Comparison of ENCODE assay signal across 8 mouse cellular contexts in genomic region chr11:118445843-118446242, GRCm38 (mm10). TPM values are rescaled to one million over a fixed set of nuclear protein-coding genes. Genes with fewer than 3 reads are reported as not detected.
DNase-seq lines count a peak whose midpoint lies in the region; ATAC-seq and TF ChIP-seq lines count a peak whose summit lies in the region.

No protein-coding gene starts in this region.

- 0 out of 2 replicates have a peak, but pooled peaks cover 3% of the 10 kb centered on the region for H3K27me3 ChIP-seq in liver, postnatal 0 days (ENCODE audit: insufficient read depth, low read length)
- H3K27me3 ChIP-seq in neural tube, embryonic 13.5 days: peaks cover 4% of the 10 kb centered on the region; the same call in 1 of the 2 replicates

- no peak overlapping the region for H3K9ac ChIP-seq in liver, postnatal 0 days (replicated peaks)
- no peak overlapping the region for H3K9ac ChIP-seq in neural tube, embryonic 13.5 days

- TF ChIP-seq CTCF in liver, postnatal 0 days (IDR thresholded peaks at IDR 0.05; ENCODE audit: low read depth): peak; percentile 98

- H3K36me3 ChIP-seq in liver, postnatal 0 days (replicated peaks; ENCODE audit: insufficient read depth, low read length): no peaks in the 10 kb centered on the region
- H3K36me3 ChIP-seq in neural tube, embryonic 13.5 days: no peaks in the 10 kb centered on the region

- H3K27ac ChIP-seq in liver, postnatal 0 days (ENCODE audit: low read depth): no peak overlapping the region
- H3K27ac ChIP-seq in neural tube, embryonic 13.5 days (replicated peaks): no peak overlapping the region

- H3K9me3 ChIP-seq in liver, postnatal 0 days (ENCODE audit: low read length): no peaks in the 10 kb centered on the region
- no peaks in the 10 kb centered on the region for H3K9me3 ChIP-seq in neural tube, embryonic 13.5 days

- no peak overlapping the region for H3K4me3 ChIP-seq in liver, postnatal 0 days (ENCODE audit: low read depth, low read length)
- no peak overlapping the region for H3K4me3 ChIP-seq in neural tube, embryonic 13.5 days

- peak; percentile 46 to 66 for DNase-seq in CD8-positive naive resting alpha-beta T cell, adult 2 months (ENCODE audit: low read depth in 2 of 2, low spot score in 2 of 2)
- peak; percentile 55 for DNase-seq in T-cell, adult 2 months (ENCODE audit: low spot score)
- peak; percentile 62 to 69 for DNase-seq in cerebellum, postnatal 4 days (ENCODE audit: low spot score in 2 of 2)
- DNase-seq in gastrocnemius, postnatal 14 days: peak; percentile 64
- peak; percentile 77 for DNase-seq in kidney, postnatal 10 days
- peak; percentile 78 for DNase-seq in liver, postnatal 0 days
- peak; percentile 75 for DNase-seq in thymus, postnatal 25 days

- WGBS in liver, postnatal 0 days (ENCODE audit: insufficient replicate concordance): 14% methylated on average over 3 of the region's 3 CpGs
- 16% methylated on average over 3 of the region's 3 CpGs for WGBS in neural tube, embryonic 13.5 days

- intact Hi-C loops in gastrocnemius, postnatal 14 days (cut with DNase I; ENCODE audit: low total_unique reads): loop anchor here (2.0 kb wide), 1 partner anchor 45 kb away; no protein-coding TSS in a partner anchor

- TF ChIP-seq EP300 in liver, postnatal 0 days (IDR thresholded peaks at IDR 0.05; ENCODE audit: low read depth): no peak

- no peak overlapping the region for H3K4me2 ChIP-seq in liver, postnatal 0 days (ENCODE audit: low read depth, low read length)
- no peak overlapping the region for H3K4me2 ChIP-seq in neural tube, embryonic 13.5 days

- peak; percentile 45; the same call in 1 of the 2 replicates for ATAC-seq in liver, postnatal 0 days
- ATAC-seq in neural tube, embryonic 13.5 days (ENCODE audit: low read depth): peak; percentile 54; the same call in 1 of the 2 replicates

- no peaks in the 10 kb centered on the region for H3K4me1 ChIP-seq in liver, postnatal 0 days (ENCODE audit: insufficient read depth)
- peaks cover 13% of the 10 kb centered on the region for H3K4me1 ChIP-seq in neural tube, embryonic 13.5 days (replicated peaks)

RNA-seq across cellular contexts. Expression of gene C1qtnf1, which starts 17.8 kb away (rescaled TPM):
- total RNA-seq in gastrocnemius, postnatal 14 days (2021): 10 to 100 TPM; 26.4 to 30.2 TPM
- 5.8 and 5.9 TPM in 2 replicates for polyA plus RNA-seq in liver, postnatal 0 days (2015; fragmentation: Nextera tagmentation; extraction: Ambion mirVana)
- 4.4 and 4.8 TPM in 2 replicates for polyA plus RNA-seq in neural tube, embryonic 13.5 days (2015; fragmentation: Nextera tagmentation; extraction: Ambion mirVana)

RNA-seq across cellular contexts. Expression of gene Cant1, which starts 27.0 kb away (rescaled TPM):
- 10 to 100 TPM; 11.0 to 11.7 TPM for total RNA-seq in gastrocnemius, postnatal 14 days (2021)
- polyA plus RNA-seq in liver, postnatal 0 days (2015; fragmentation: Nextera tagmentation; extraction: Ambion mirVana): 7.5 and 7.8 TPM in 2 replicates
- polyA plus RNA-seq in neural tube, embryonic 13.5 days (2015; fragmentation: Nextera tagmentation; extraction: Ambion mirVana): 25.7 and 28.2 TPM in 2 replicates

RNA-seq across cellular contexts. Expression of gene Engase, which starts 30.8 kb away (rescaled TPM):
- total RNA-seq in gastrocnemius, postnatal 14 days (2021): 10 to 100 TPM; 13.1 to 13.5 TPM
- polyA plus RNA-seq in liver, postnatal 0 days (2015; fragmentation: Nextera tagmentation; extraction: Ambion mirVana): 4.9 and 5.6 TPM in 2 replicates
- 8.1 and 10.0 TPM in 2 replicates for polyA plus RNA-seq in neural tube, embryonic 13.5 days (2015; fragmentation: Nextera tagmentation; extraction: Ambion mirVana)

RNA-seq across cellular contexts. Expression of gene Lgals3bp, which starts 44.0 kb away (rescaled TPM):
- total RNA-seq in gastrocnemius, postnatal 14 days (2021): 10 to 100 TPM; 11.0 to 11.9 TPM
- polyA plus RNA-seq in liver, postnatal 0 days (2015; fragmentation: Nextera tagmentation; extraction: Ambion mirVana): 68.3 and 74.1 TPM in 2 replicates
- 2.7 and 4.2 TPM in 2 replicates for polyA plus RNA-seq in neural tube, embryonic 13.5 days (2015; fragmentation: Nextera tagmentation; extraction: Ambion mirVana)
